Mouse (Mus musculus) limb, embryonic 13.5 days (tissue): ENCODE results near the gene Slc9a9. TPM values are rescaled to one million over a fixed set of nuclear protein-coding genes. Genes with fewer than 3 reads are reported as not detected.

Experiments
- ATAC-seq: fragments of 200-750 bp; cut with Nextera tagmentation; 2 replicates; pipeline ENCODE4 v1.8.0; 2017; ENCODE audit warnings: low read depth, moderate number of reproducible peaks, moderate TSS enrichment; ENCODE audit not compliant: low FRiP score
- H3K27ac ChIP-seq: fragments of 300-500 bp; sonication (generic); 2 replicates; pipeline ENCODE4 v1.5.1; 2015; ENCODE audit warnings: inconsistent platforms, mild to moderate bottlenecking, moderate library complexity
- H3K27me3 ChIP-seq: fragments of 300-500 bp; sonication (generic); 2 replicates; pipeline ENCODE4 v1.6.1; 2015; ENCODE audit warnings: mild to moderate bottlenecking, inconsistent platforms
- H3K36me3 ChIP-seq: fragments of 300-500 bp; sonication (generic); 2 replicates; pipeline ENCODE4 v1.6.1; 2015; ENCODE audit warnings: inconsistent platforms, mild to moderate bottlenecking, moderate library complexity
- H3K4me1 ChIP-seq: fragments of 300-500 bp; sonication (generic); 2 replicates; pipeline ENCODE4 v1.6.1; 2015; ENCODE audit warnings: inconsistent platforms
- H3K4me2 ChIP-seq: fragments of 300-500 bp; sonication (generic); replicated peaks from 2 replicates; pipeline ENCODE4 v1.6.1; 2015; ENCODE audit warnings: inconsistent platforms, mild to moderate bottlenecking, moderate library complexity
- H3K4me3 ChIP-seq: fragments of 300-500 bp; sonication (generic); 2 replicates; pipeline ENCODE4 v1.5.1; 2015; ENCODE audit warnings: moderate library complexity, mild to moderate bottlenecking, inconsistent platforms
- H3K9ac ChIP-seq: fragments of 300-500 bp; sonication (generic); 2 replicates; pipeline ENCODE4 v1.6.1; 2015; ENCODE audit warnings: mild to moderate bottlenecking, inconsistent platforms
- H3K9me3 ChIP-seq: fragments of 300-500 bp; sonication (generic); 2 replicates; pipeline ENCODE4 v1.6.1; 2016; ENCODE audit warnings: inconsistent platforms
- WGBS: fragments of 180-500 bp; shearing (Covaris S2); methylation state at CpG from one replicate; pipeline ENCODE4 v1.1.7; 2015; 5-methylcytosine and 5-hydroxymethylcytosine counted together
- microRNA-seq: library from miRNA; unstranded; fragments of <30 nt; microRNA quantifications from one replicate; pipeline ENCODE4, GENCODE M21; 2016
- polyA plus RNA-seq: library from polyadenylated mRNA; unstranded; fragments of >200 nt; fragmentation: Nextera tagmentation; extraction: Ambion mirVana; gene quantifications from 2 replicates; pipeline ENCODE4 v1.2.1, GENCODE M21; 2015

Slc9a9 gene
- polyA plus RNA-seq, 1 experiment from 2014 or later, result 3.6 TPM

DNA sequence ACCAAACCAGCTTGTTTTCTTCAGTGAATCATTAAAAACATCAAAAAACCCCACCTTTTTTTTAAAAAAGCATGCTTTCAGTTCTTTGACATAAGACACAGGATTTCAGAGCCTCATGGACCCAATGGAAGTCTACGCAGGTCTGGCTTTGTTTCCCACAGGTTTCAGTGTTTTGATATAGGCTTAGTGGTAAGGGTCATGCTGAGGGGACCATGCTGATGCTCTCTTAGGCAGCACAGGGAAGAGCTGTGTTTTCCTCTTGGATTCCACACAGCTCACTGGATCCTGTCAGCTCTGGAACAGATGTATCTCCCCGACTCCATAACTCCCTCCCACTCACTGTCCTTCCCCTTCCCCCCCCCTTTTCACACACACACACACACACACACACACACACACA is 597.2 kb downstream of the Slc9a9 start:
- H3K27ac ChIP-seq, result no peak overlapping the region
- H3K4me3 ChIP-seq, result no peak overlapping the region
- no peak overlapping the region for H3K9ac ChIP-seq
- no peaks in the 10 kb centered on the region for H3K27me3 ChIP-seq
- H3K36me3 ChIP-seq, result no peaks in the 10 kb centered on the region
- H3K9me3 ChIP-seq, result no peaks in the 10 kb centered on the region
- no peak for ATAC-seq
- no peak overlapping the region for H3K4me2 ChIP-seq
- WGBS, result 91% methylated on average over 2 of the region's 2 CpGs
- peaks cover 9% of the 10 kb centered on the region for H3K4me1 ChIP-seq

DNA sequence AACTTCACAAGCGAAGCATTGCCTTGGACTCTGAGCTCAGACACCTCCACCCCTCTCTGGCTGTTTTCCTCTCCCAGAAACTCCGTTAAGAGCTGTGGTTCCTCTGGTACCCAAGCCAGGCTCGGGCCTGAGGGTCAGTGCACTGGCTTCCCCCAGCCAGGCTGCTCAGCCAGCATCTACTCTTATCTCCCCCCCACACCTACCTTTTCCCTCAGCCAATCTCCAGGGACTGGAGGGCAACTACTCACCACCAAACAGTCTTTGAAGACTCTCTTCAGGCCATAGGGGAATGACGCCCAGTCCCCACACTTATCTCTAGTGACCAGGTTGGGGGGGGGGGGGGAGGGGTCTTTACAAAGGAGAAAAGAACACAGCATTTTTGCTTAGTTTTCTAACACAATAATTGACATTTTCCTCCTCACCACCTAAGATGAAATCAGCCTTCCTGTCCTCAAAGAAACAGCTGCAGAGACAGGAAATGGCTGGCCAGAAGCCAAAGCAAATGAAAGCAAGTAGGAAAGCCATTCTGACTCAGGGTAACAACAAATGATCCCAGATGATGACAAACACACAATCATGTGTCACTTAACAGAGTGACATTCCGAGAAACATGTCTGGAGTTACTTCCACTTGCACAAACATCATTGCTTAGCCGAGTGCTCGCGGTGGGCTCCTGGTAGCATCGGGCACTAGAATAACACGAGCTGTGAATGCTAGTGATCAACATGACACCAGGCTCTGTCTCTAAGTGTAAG is 610.1 kb downstream of the Slc9a9 start:
- 75% methylated on average over 10 of the region's 10 CpGs for WGBS

More for the DNA sequence above, 610.1 kb downstream of the Slc9a9 start:
- Histone ChIP-seq H3K4me2 (no peak overlapping the region), H3K4me3 (no peak overlapping the region), H3K36me3 (no peaks in the 10 kb centered on the region), H3K4me1 (peaks cover 8% of the 10 kb centered on the region; the same call in 1 of the 2 replicates), H3K27ac (no peak overlapping the region), H3K27me3 (no peaks in the 10 kb centered on the region), H3K9me3 (no peaks in the 10 kb centered on the region), H3K9ac (no peak overlapping the region)
- no peak for ATAC-seq

Small RNAs within 50 kb of the gene (microRNA-seq; reads per million reads assigned to microRNA genes)
- gene Mir7656, result not detected

Other genes starting within 250 kb of the Slc9a9 start
- gene 1190002N15Rik, start 131.8 kb upstream of the Slc9a9 start, polyA plus RNA-seq, result 16.2 and 23.2 TPM in 2 replicates